Mouse (Mus musculus) heart, embryonic 12.5 days (tissue): ENCODE measurements around the gene Sf3b2. TPM values are rescaled to one million over a fixed set of nuclear protein-coding genes. Genes with fewer than 3 reads are reported as not detected.

ENCODE experiments used
- ATAC-seq: fragments of 200-750 bp; cut with Nextera tagmentation; 2 replicates; pipeline ENCODE4 v1.8.0; 2017; ENCODE audit warnings: moderate TSS enrichment, moderate library complexity; ENCODE audit not compliant: insufficient number of reproducible peaks, low FRiP score
- H3K27ac ChIP-seq: fragments of 300-500 bp; sonication (generic); 2 replicates; pipeline ENCODE4 v1.5.1; 2016; ENCODE audit warnings: mild to moderate bottlenecking, moderate library complexity; ENCODE audit not compliant: poor library complexity, severe bottlenecking
- H3K27me3 ChIP-seq: fragments of 300-500 bp; sonication (generic); replicated peaks from 2 replicates; pipeline ENCODE4 v1.6.1; 2016; ENCODE audit warnings: mild to moderate bottlenecking, moderate library complexity
- H3K36me3 ChIP-seq: fragments of 300-500 bp; sonication (generic); 2 replicates; pipeline ENCODE4 v1.6.1; 2016; ENCODE audit warnings: mild to moderate bottlenecking, moderate library complexity
- H3K4me1 ChIP-seq: fragments of 300-500 bp; sonication (generic); replicated peaks from 2 replicates; pipeline ENCODE4 v1.6.1; 2016; ENCODE audit warnings: mild to moderate bottlenecking
- H3K4me2 ChIP-seq: fragments of 300-500 bp; sonication (generic); 2 replicates; pipeline ENCODE4 v1.6.1; 2016; ENCODE audit warnings: mild to moderate bottlenecking, moderate library complexity
- H3K4me3 ChIP-seq: fragments of 300-500 bp; sonication (generic); 2 replicates; pipeline ENCODE4 v1.5.1; 2016; ENCODE audit warnings: mild to moderate bottlenecking
- H3K9ac ChIP-seq: fragments of 300-500 bp; sonication (generic); 2 replicates; pipeline ENCODE4 v1.6.1; 2016; ENCODE audit warnings: mild to moderate bottlenecking, moderate library complexity
- H3K9me3 ChIP-seq: fragments of 300-500 bp; sonication (generic); replicated peaks from 2 replicates; pipeline ENCODE4 v1.6.1; 2016; ENCODE audit warnings: mild to moderate bottlenecking, moderate library complexity
- WGBS: fragments of 180-500 bp; shearing (Covaris S2); methylation state at CpG from one replicate; pipeline ENCODE4 v1.1.7; 2016; 5-methylcytosine and 5-hydroxymethylcytosine counted together
- polyA plus RNA-seq: library from polyadenylated mRNA; unstranded; fragments of >200 nt; fragmentation: Nextera tagmentation; extraction: Ambion mirVana; gene quantifications from 2 replicates; pipeline ENCODE4 v1.2.1, GENCODE M21; 2016

Gene Sf3b2
- polyA plus RNA-seq, 1 experiment from 2014 or later = 221 TPM

DNA sequence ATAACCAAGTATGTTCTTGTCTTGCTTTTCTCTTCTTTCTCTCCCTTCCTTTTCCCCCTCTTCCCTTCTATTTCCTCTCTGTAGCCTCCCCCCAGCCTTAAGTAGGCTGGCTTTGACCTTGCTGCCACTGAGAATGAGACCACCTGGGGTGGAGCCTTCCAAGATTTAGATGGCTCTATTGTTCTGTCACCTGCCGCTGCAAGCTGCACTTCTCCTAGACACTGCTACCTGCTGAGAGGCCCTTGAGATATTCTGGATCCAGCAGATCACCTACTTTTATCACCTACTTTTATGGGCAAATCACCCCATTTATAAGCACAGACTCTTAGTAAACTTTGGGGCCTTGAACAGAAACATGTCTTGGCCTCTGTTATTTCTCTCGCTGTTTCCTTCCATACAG lies 70.6 kb downstream of the Sf3b2 start:
- ATAC-seq = no peak
- WGBS = 60% methylated on average over 2 of the region's 2 CpGs
- H3K4me2 ChIP-seq = no peak overlapping the region
- no peaks in the 10 kb centered on the region for H3K9me3 ChIP-seq
- H3K27me3 ChIP-seq = no peaks in the 10 kb centered on the region
- no peak overlapping the region for H3K9ac ChIP-seq
- H3K27ac ChIP-seq = no peak overlapping the region
- H3K4me1 ChIP-seq = peaks cover 13% of the 10 kb centered on the region
- no peak overlapping the region for H3K4me3 ChIP-seq
- H3K36me3 ChIP-seq = no peaks in the 10 kb centered on the region

GRCm38 (mm10) chr19:5224077-5224476 lies 71.2 kb downstream of the Sf3b2 start:
- Histone ChIP-seq H3K4me1 (peaks cover 13% of the 10 kb centered on the region), H3K9me3 (no peaks in the 10 kb centered on the region), H3K9ac (no peak overlapping the region), H3K27me3 (no peaks in the 10 kb centered on the region), H3K36me3 (no peaks in the 10 kb centered on the region), H3K4me3 (no peak overlapping the region), H3K4me2 (no peak overlapping the region), H3K27ac (no peak overlapping the region)
- 85% methylated on average over 4 of the region's 4 CpGs for WGBS
- ATAC-seq = no peak

Other genes with a start within 250 kb of the Sf3b2 start
- 4.7 and 6.2 TPM in 2 replicates for gene Rin1, start 245.0 kb downstream of the Sf3b2 start, polyA plus RNA-seq
- 21.4 and 23.0 TPM in 2 replicates for gene Cd248, start 227.4 kb downstream of the Sf3b2 start, polyA plus RNA-seq
- gene Tmem151a, start 209.9 kb downstream of the Sf3b2 start, polyA plus RNA-seq = 4.4 TPM in 2 replicates
- 76.0 and 82.8 TPM in 2 replicates for gene Yif1a, start 206.9 kb downstream of the Sf3b2 start, polyA plus RNA-seq
- gene Cnih2, start 196.9 kb downstream of the Sf3b2 start, polyA plus RNA-seq = 5.9 and 7.0 TPM in 2 replicates
- gene Rab1b, start 188.4 kb downstream of the Sf3b2 start, polyA plus RNA-seq = 218 and 226 TPM in 2 replicates
- gene Klc2, start 176.9 kb downstream of the Sf3b2 start, polyA plus RNA-seq = 24.0 and 28.6 TPM in 2 replicates
- gene Pacs1, start 22.3 kb downstream of the Sf3b2 start, polyA plus RNA-seq = 27.9 and 28.4 TPM in 2 replicates
- 3.8 and 4.5 TPM in 2 replicates for gene Gal3st3, start 2.9 kb upstream of the Sf3b2 start, polyA plus RNA-seq
- gene Catsper1, start 40.3 kb upstream of the Sf3b2 start, polyA plus RNA-seq = not detected in 2 replicates
- gene Cst6, start 54.1 kb upstream of the Sf3b2 start, polyA plus RNA-seq = not detected in 2 replicates
- gene Eif1ad, start 71.3 kb upstream of the Sf3b2 start, polyA plus RNA-seq = 42.8 and 43.0 TPM in 2 replicates
- gene Banf1, start 71.7 kb upstream of the Sf3b2 start, polyA plus RNA-seq = 400 and 410 TPM in 2 replicates
- 61.6 and 63.9 TPM in 2 replicates for gene Sart1, start 93.2 kb upstream of the Sf3b2 start, polyA plus RNA-seq
- gene Tsga10ip, start 107.1 kb upstream of the Sf3b2 start, polyA plus RNA-seq = 1.7 and 1.8 TPM in 2 replicates
- gene Drap1, start 129.5 kb upstream of the Sf3b2 start, polyA plus RNA-seq = 190 and 194 TPM in 2 replicates
- 38.8 and 39.5 TPM in 2 replicates for gene AI837181, start 129.7 kb upstream of the Sf3b2 start, polyA plus RNA-seq
- not detected in 2 replicates for gene Fosl1, start 152.1 kb upstream of the Sf3b2 start, polyA plus RNA-seq
- 10.5 and 13.0 TPM in 2 replicates for gene Ccdc85b, start 162.4 kb upstream of the Sf3b2 start, polyA plus RNA-seq
- gene Fibp, start 165.2 kb upstream of the Sf3b2 start, polyA plus RNA-seq = 81.9 and 85.4 TPM in 2 replicates
- 1.3 and 1.7 TPM in 2 replicates for gene Ctsw, start 173.1 kb upstream of the Sf3b2 start, polyA plus RNA-seq
- gene Efemp2, start 178.5 kb upstream of the Sf3b2 start, polyA plus RNA-seq = 70.3 and 70.6 TPM in 2 replicates
- gene Mus81, start 192.9 kb upstream of the Sf3b2 start, polyA plus RNA-seq = 33.2 and 37.6 TPM in 2 replicates
- 1,913 and 1,997 TPM in 2 replicates for gene Cfl1, start 195.0 kb upstream of the Sf3b2 start, polyA plus RNA-seq
- gene 1700020D05Rik, start 208.3 kb upstream of the Sf3b2 start, polyA plus RNA-seq = 0.23 and 0.24 TPM in 2 replicates
- gene Snx32, start 215.1 kb upstream of the Sf3b2 start, polyA plus RNA-seq = 16.3 and 16.9 TPM in 2 replicates